Mouse (Mus musculus) brain, adult 10 weeks (tissue): ENCODE results near the gene Krtap10-10. TPM values are rescaled to one million over a fixed set of nuclear protein-coding genes. Genes with fewer than 3 reads are reported as not detected.

Source experiments
- polyA plus RNA-seq: library from polyadenylated mRNA; stranded (reverse); fragments of 350-450 nt; fragmentation: Illumina TruSeq; extraction: RNeasy Lipid Tissue Mini Kit (QIAGEN cat#74804); gene quantifications from one replicate; pipeline ENCODE4 v1.2.3, GENCODE M21; 2015; ENCODE audit warnings: low read depth, low replicate concordance

Gene Krtap10-10
- not detected for polyA plus RNA-seq

GRCm38 (mm10) chr10:77835647-77836046 lies at the start of gene Krtap10-10:
TSS of gene Krtap10-10 (plus strand) at chr10:77835947.

GRCm38 (mm10) chr10:77787876-77788275 lies 47.9 kb upstream of the Krtap10-10 start, which contains the start of gene Gm7137:
TSS of gene Gm7137 (minus strand) at chr10:77788200.

GRCm38 (mm10) chr10:77794976-77795375 lies 40.8 kb upstream of the Krtap10-10 start, which contains the start of gene Gm9639:
TSS of gene Gm9639 (minus strand) at chr10:77795076.

GRCm38 (mm10) chr10:77798921-77799508 lies 36.7 kb upstream of the Krtap10-10 start, which contains the start of gene Gm19668:
TSS of gene Gm19668 (minus strand) at chr10:77799133.

GRCm38 (mm10) chr10:77811743-77812142 lies 24.0 kb upstream of the Krtap10-10 start, which contains the start of gene Gm9507:
TSS of gene Gm9507 (minus strand) at chr10:77811843.

GRCm38 (mm10) chr10:77814382-77814781 lies 21.4 kb upstream of the Krtap10-10 start, which contains the start of gene Gm2696:
TSS of gene Gm2696 (plus strand) at chr10:77814682.

GRCm38 (mm10) chr10:77826951-77827350 lies 8.8 kb upstream of the Krtap10-10 start, which contains the start of gene Krtap10-4:
TSS of gene Krtap10-4 (minus strand) at chr10:77827095.

GRCm38 (mm10) chr10:77846503-77846902 lies 10.8 kb downstream of the Krtap10-10 start, which contains the start of gene Gm36176:
TSS of gene Gm36176 (plus strand) at chr10:77846803.

GRCm38 (mm10) chr10:77852559-77852958 lies 16.8 kb downstream of the Krtap10-10 start, which contains the start of gene Gm10318:
TSS of gene Gm10318 (plus strand) at chr10:77852859.

GRCm38 (mm10) chr10:77861675-77862074 lies 25.9 kb downstream of the Krtap10-10 start, which contains the start of gene Gm3285:
TSS of gene Gm3285 (plus strand) at chr10:77861975.

Other genes with a start within 250 kb of the Krtap10-10 start
- gene Sumo3, start 229.8 kb upstream of the Krtap10-10 start, polyA plus RNA-seq = 222 TPM
- gene Gm49325, start 229.8 kb upstream of the Krtap10-10 start, polyA plus RNA-seq = 7.8 TPM
- gene Ube2g2, start 213.7 kb upstream of the Krtap10-10 start, polyA plus RNA-seq = 47.4 TPM
- gene Tspear, start 149.4 kb upstream of the Krtap10-10 start, polyA plus RNA-seq = 0.58 TPM
- not detected for gene Gm19402, start 145.2 kb upstream of the Krtap10-10 start, polyA plus RNA-seq
- not detected for gene Gm9508, start 138.7 kb upstream of the Krtap10-10 start, polyA plus RNA-seq
- gene Gm10272, start 129.3 kb upstream of the Krtap10-10 start, polyA plus RNA-seq = not detected
- not detected for gene Gm10024, start 124.5 kb upstream of the Krtap10-10 start, polyA plus RNA-seq
- not detected for gene Gm10142, start 120.1 kb upstream of the Krtap10-10 start, polyA plus RNA-seq
- not detected for gene Krtap12-1, start 115.3 kb upstream of the Krtap10-10 start, polyA plus RNA-seq
- not detected for gene Gm10100, start 109.5 kb upstream of the Krtap10-10 start, polyA plus RNA-seq
- not detected for gene Gm18596, start 93.3 kb upstream of the Krtap10-10 start, polyA plus RNA-seq
- gene Gm9736, start 84.6 kb upstream of the Krtap10-10 start, polyA plus RNA-seq = not detected
- not detected for gene Gm3233, start 76.3 kb upstream of the Krtap10-10 start, polyA plus RNA-seq
- gene Gm3238, start 64.6 kb upstream of the Krtap10-10 start, polyA plus RNA-seq = not detected
- gene Gm7138, start 59.0 kb upstream of the Krtap10-10 start, polyA plus RNA-seq = not detected
- not detected for gene Gm3250, start 53.4 kb upstream of the Krtap10-10 start, polyA plus RNA-seq
- not detected for gene Gm7137, start 47.7 kb upstream of the Krtap10-10 start, polyA plus RNA-seq
- not detected for gene Gm9639, start 40.9 kb upstream of the Krtap10-10 start, polyA plus RNA-seq
- not detected for gene Gm19668, start 36.8 kb upstream of the Krtap10-10 start, polyA plus RNA-seq
- gene Gm9507, start 24.1 kb upstream of the Krtap10-10 start, polyA plus RNA-seq = not detected
- not detected for gene Gm2696, start 21.3 kb upstream of the Krtap10-10 start, polyA plus RNA-seq
- not detected for gene Krtap10-4, start 8.9 kb upstream of the Krtap10-10 start, polyA plus RNA-seq
- not detected for gene Gm36176, start 10.9 kb downstream of the Krtap10-10 start, polyA plus RNA-seq
- gene Gm10318, start 16.9 kb downstream of the Krtap10-10 start, polyA plus RNA-seq = not detected
- gene Gm3285, start 26.0 kb downstream of the Krtap10-10 start, polyA plus RNA-seq = not detected
- gene Lrrc3, start 66.6 kb downstream of the Krtap10-10 start, polyA plus RNA-seq = 6.6 TPM
- gene Trpm2, start 134.6 kb downstream of the Krtap10-10 start, polyA plus RNA-seq = 19.7 TPM
- 41.3 TPM for gene 1810043G02Rik, start 142.6 kb downstream of the Krtap10-10 start, polyA plus RNA-seq
- gene Pfkl, start 174.1 kb downstream of the Krtap10-10 start, polyA plus RNA-seq = 90.2 TPM
- gene Dnmt3l, start 206.0 kb downstream of the Krtap10-10 start, polyA plus RNA-seq = not detected
- gene Aire, start 207.7 kb downstream of the Krtap10-10 start, polyA plus RNA-seq = not detected
- gene Icosl, start 233.4 kb downstream of the Krtap10-10 start, polyA plus RNA-seq = 4.7 TPM